Mouse (Mus musculus): ENCODE measurements around the gene Cant1. TPM values are rescaled to one million over a fixed set of nuclear protein-coding genes. Genes with fewer than 3 reads are reported as not detected.

The Cant1 gene
- 79.4 and 83.5 TPM in 2 replicates for polyA plus RNA-seq (2012; rRNA removed)

GRCm38 (mm10) chr11:118418834-118419504 lies at the start of gene Cant1:
Gene Cant1, minus strand, starts transcription at chr11:118419086.

GRCm38 (mm10) chr11:118427986-118428385 lies 9.1 kb upstream of the Cant1 start, which contains the start of gene C1qtnf1:
Gene C1qtnf1, plus strand, starts transcription at chr11:118428203.

DNA sequence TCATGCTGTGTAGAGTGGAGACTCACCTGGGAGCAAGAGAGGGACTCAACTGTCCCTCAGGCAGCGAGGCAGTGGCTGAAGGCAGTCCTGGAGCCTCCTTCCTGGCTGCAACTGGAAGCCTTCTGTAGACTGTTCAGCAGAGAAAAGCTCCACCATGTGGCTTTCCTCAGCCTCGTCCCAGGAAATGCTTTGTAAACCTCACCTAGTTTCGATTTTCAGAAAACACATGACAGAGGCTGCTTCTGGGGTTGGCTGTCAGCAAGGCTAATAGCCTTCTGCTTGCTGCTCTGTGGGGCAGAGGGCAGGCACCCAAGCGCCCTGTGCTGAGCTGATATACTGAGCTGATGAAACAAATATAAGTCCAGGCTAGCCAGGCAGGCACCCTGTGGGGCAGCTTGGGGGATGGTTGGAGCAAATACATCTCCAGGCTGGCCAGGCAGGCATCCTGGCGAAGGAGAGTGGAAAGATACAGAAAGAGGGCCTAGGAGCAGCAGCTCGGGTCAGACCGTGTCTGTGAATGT lies 17.1 kb downstream of the Cant1 start, which contains the start of gene Lgals3bp:
TSS of gene Lgals3bp (minus strand) at position 333 of the 521 bp plus-strand sequence.

Other genes starting within 250 kb of the Cant1 start
- gene Cyth1, start 170.5 kb downstream of the Cant1 start, polyA plus RNA-seq (2012; rRNA removed), result 21.5 and 24.6 TPM in 2 replicates
- 26.2 and 32.4 TPM in 2 replicates for gene Usp36, start 128.8 kb downstream of the Cant1 start, polyA plus RNA-seq (2012; rRNA removed)
- gene Cep295nl, start 76.6 kb downstream of the Cant1 start, polyA plus RNA-seq (2012; rRNA removed), result 0.16 TPM in 1 of 2 replicates, not detected in the other
- gene Timp2, start 63.3 kb downstream of the Cant1 start, polyA plus RNA-seq (2012; rRNA removed), result 234 and 274 TPM in 2 replicates
- gene Lgals3bp, start 17.0 kb downstream of the Cant1 start, polyA plus RNA-seq (2012; rRNA removed), result 268 and 387 TPM in 2 replicates
- 48.1 and 48.4 TPM in 2 replicates for gene C1qtnf1, start 9.1 kb upstream of the Cant1 start, polyA plus RNA-seq (2012; rRNA removed)
- gene Engase, start 57.7 kb upstream of the Cant1 start, polyA plus RNA-seq (2012; rRNA removed), result 10.9 and 12.4 TPM in 2 replicates